Mouse (Mus musculus) cerebellum, postnatal 10 days (tissue): ENCODE data around the gene 1700008O03Rik.

Experiments used
- DNase-seq, 2 experiments: peaks; one replicate each; pipeline ENCODE4 v3.0.0; 2021; ENCODE audit warnings: mixed read lengths in 2 of 2

The 1700008O03Rik gene

DNA sequence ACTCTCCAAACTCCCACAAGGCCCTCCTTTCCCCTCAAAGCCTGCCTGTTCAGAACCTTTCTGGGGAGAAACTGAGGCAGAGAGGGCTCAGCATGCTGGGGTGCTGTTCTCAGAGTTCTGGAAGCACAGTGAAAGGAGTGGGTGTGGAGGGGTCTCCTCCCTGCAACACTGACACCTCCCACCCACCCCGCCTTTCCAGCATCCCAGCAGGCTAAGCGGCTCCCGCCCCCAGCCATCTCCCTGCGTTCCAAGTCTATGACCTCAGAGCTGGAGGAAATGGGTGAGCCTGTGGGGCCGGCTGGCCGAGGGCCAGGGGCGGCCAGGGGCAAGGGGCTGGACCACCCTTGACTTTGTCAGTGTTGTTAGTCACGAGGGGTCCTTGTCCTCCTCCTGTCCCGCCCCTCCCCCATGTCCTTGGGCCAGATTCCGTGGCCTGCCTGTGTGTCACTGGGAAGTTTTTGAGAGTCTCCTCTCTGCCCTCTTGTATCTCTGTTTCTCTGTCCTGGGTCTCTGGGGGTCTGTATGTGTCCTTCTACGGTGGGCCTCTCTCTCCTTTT, 42.1 kb downstream of the 1700008O03Rik start:
- peak; percentile 34 for DNase-seq

DNA sequence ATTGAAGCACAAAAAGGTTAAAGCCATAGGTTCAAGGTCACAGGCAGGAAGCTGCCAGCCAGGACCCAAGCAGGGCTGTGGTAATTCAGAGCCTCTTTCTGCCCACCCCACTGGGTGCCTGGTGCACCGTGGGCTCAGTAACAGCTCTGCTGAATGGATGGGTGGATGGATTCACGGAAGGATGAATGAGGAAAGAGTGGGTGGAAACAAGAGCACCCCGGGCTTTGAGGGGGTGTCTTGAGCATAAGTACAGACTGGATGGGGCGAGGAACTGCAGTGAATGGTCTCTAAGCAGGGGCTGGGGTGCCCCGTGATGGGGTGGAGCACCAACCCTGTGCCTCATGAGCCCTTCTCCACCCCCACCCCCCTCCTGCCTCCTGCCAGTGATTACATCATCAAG, 43.9 kb downstream of the 1700008O03Rik start:
- DNase-seq = no peak

DNA sequence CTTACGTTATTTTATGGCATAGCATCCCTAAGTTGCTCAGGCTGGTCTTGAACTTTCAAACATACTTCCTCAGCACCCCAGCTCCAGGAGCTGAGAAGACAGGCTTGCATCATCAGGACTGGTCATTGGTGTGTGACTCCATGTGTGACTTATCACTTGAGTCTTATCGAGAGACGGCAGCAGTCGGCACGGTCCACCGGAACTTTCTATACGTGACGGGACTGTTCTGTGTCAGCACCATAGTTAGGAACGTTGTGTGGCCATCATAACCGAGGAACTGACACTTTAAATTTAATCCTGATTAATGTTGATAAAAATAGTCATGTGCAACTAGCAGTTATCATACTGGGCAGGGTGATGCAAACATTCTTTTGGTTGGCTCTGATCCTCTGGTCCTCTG, 44.5 kb downstream of the 1700008O03Rik start:
- no peak for DNase-seq

DNA sequence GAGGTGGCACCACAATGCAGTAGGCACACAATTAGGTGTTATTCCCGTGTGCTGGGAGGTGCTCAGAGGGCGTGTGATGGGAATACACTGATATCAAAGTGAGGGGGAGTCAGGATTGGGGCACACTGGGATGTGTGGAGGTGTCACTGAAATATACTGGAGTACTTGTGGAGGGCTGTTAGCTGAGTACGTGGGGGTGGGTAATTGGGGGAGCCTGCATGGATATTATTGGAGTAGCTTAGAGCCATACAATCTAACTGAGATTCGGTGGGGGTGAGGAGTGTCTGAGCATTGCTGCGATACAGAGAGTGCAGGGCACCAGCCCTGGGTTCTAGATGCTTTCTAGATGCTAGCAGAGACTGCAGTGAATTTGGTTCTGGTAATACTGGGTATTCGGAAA, 45.4 kb downstream of the 1700008O03Rik start:
- DNase-seq = no peak

DNA sequence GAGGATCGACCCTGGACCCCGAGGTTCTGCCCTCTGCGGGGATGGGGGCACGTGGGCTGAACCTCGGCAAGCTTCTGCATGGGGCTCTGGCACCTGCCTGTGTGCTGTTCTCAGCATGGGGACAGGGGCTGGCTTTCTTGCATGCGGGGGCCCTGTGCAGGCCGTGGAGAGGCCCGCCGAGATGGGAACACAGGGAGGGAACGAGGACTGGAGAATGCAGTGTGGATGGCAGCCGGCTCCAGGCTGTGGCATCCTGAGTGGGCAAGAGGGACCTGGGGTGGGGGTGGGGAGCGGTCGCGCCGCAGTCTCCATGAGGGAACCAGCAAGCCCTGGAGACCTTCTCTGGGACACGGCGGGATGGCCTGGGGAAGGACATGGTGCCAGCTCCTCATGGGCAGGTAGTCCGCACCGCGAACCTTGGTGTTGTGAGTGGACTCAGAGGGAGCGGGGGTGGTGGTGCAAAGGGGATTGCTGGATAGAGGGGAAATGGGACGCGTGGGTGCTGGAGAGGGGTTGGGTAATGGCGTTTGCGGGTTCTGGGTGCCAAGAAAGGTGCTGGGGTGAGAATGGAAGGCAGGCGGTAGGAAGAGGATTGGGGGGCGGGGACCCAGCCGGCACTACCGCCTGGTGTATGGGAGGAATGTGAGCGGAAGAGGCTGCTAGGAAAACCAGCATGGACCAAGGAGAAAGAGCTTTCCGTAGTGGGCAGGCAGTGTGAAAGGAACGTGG, 48.3 kb downstream of the 1700008O03Rik start:
- DNase-seq = peak; percentile 41 to 50

DNA sequence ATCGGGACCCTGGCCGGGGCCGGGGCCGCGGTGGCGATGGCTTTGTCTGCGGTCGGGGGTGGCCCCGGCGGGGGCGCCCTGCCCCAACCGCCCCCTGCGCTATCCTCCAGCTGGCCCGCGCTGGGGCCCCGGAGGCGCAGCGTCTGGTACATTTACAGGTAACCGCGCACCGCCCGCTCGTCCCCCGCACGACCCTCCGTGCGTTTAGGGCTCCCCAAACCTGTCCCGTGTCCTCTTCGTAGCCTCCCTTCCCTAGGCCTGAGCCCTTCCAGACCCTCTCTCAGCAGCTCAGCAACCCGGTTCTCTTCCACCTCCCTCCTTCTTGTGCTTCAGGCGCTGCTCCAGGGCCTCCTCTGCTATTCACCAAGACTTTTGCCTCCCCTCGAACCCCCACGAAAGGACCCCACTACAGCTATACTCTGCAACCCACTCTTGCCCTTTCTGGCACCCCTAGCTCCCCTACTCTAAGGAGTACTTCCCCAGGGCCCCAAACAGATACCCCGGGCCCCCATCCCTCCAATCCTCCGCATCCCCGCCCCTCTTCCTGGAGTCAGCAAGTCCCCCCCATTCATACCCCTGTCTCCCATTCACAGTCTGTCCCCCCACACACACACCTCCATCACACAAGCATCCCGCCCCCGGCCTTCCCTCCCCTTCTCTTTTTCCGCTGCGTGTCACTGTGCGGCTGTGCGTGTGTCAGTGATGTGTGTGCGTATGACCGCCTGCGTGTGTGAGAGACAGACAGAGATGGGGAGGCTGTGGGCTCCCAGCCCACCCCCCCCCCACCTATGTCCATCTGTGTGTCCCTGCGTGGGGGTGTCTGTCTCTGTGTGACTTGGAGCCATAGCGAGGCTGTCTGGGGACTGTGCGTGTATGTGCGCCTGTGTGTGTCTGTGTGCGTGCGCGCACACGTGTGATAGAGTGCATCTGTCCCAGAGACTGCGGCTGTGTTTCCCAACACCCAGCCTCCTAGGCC, 49.3 kb downstream of the 1700008O03Rik start:
- peak; percentile 71 to 72 for DNase-seq

DNA sequence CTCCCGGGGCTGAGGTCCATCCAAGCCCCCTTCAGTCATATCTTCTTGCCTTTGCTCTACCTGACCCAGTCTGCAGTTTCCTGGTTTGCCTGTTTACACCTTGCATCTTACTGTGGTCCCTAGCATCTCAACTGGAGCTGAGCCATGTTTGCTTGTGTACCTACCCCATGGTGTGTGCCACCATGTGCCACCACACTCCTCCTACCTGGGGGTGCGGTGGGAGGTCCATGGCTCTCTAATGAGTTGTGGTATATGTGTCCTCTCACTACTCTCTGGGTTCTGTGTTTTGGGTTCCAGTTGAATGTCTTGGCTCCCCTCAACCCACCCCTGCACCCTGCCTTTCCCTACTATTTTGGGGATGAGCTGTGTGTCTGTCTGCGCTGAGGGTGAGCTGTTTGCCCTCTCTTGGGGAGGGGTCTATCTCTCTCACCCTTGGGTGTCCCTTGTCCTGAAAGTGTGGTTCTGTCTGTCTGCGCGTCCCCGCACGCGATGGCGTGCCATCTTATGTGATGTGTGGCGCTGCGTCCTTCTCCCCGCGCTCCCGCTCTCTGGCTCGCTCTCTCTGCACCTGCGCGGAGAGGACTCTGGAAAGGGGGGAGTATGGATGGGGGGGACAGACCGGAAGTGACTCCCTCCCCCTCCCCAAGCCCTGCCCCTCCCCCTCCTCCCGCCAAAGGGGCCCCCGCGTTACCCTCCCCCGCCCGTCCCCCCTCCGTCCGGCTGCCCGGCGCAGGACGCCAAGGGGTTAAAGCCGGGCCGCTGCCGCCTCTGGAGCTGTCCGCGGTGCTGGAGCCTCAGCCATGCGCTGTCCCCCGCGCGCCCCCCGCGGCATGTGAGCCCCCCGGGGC, 50.4 kb downstream of the 1700008O03Rik start:
- peak; percentile 83 to 84 for DNase-seq

DNA sequence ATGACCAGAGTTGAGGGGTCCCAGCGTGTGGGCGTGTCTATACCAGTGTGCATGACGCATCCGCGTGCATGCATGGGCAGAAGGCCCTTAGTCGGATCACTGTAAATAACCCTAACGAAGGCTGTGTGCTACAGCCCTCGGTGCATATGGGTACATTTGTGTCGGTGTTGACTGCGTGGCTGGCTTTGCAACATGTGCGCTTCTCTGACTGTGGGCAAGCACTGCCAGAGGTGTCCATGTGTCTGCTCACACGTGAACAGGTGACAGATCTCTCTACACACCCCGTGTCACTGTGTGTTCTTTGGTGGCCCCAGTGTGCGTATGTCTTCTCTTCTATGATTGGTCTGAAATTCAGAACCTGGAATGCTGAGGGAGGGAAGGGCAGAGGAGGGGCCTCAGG, 51.5 kb downstream of the 1700008O03Rik start:
- DNase-seq = no peak

DNA sequence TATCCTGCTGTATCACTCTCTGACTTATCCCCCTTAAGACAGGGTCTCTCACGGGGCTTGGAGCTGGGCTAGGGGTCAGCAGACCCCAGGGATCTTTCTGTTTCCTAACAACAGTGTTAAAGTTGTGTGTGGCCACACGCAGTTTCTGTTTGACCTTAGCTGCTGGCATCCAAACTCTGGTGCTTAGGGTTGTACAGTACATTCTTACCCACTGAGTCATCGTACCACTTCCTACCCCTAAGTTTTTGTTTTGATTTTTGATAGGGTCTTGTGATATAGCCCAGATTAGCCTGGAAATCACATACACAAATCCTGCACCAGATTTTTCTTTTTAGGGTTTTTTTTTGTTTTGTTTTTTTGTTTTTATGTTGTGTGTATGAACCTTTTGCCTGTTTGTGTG, 53.3 kb downstream of the 1700008O03Rik start:
- no peak for DNase-seq

DNA sequence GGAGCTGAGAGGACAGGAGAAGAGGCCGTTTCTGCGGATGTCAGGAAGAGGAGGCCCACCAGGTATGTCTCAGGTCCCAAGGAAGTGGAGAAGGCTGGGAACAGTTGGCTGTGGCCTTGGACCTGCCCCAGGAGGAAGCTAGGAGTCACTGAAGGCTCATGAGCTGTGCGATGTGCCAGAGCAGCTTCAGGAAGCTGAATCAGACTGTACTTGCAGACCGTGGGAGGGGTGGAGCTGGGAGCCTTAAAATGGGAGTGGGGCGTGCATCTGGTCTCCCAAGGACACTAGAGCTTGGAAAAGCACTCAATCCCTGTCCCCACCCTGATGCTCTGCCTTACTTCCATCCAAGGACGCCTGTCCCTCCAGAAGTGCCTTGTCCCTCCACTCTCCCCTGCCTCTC, 59.0 kb downstream of the 1700008O03Rik start:
- DNase-seq = no peak

DNA sequence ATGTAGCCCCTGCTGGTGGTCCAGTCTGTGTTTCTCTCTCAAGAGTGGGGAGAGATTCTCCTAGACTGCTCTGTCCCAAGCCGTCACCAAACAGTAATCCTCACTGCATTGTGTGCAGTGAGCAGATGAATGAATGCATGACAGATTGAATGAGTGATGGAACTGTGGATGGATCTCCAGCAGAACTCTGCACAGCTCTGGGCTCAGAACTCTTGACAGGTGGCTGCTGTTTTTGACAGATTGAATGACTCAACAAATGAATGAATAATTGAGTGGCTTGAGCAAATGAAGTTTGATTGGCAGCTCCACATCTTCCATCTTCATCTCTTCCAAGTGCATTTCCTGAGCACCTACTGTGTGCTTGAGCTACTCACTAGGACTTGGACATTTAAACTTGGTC, 63.3 kb downstream of the 1700008O03Rik start:
- DNase-seq = no peak

DNA sequence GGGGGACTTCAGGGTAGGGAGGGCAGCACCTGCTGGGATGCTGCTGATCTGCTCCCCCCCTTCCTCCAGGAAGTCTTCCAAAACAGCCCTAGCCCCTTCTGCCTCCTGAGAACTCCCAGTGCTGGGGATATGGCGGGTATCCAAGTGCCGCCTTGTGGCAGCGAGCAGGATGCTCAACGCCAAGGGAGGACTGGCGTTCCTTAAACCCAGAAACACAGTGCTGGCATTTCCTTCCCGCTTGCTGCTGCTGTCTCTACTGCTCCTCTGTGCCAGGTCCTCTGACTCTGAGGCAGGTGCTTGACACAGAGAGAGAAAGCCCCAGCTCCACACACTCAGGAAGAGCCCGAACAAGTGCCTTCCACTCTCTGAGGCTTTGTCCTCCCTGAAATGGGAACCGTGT, 64.7 kb downstream of the 1700008O03Rik start:
- DNase-seq = peak; percentile 90 to 91

DNA sequence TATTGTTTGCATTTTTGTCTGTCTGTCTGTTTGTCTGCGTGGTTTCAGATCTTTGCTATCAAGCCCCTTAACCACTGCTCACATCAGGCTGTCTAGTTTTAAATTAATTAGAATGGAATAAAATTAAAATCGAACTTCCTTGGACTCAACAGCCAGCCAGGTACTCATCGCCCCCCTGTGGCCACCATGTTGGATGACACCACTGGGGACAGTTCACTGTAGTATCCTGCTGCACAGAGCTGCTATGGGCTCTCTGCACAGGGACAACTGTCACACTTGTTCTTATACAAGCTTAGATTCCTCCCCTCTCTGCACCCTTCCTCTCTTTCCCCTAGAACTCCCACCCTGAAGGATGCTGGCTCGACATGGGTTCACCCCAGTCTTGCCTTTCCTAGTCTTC, 67.7 kb downstream of the 1700008O03Rik start:
- peak; percentile 65 to 69 for DNase-seq

DNA sequence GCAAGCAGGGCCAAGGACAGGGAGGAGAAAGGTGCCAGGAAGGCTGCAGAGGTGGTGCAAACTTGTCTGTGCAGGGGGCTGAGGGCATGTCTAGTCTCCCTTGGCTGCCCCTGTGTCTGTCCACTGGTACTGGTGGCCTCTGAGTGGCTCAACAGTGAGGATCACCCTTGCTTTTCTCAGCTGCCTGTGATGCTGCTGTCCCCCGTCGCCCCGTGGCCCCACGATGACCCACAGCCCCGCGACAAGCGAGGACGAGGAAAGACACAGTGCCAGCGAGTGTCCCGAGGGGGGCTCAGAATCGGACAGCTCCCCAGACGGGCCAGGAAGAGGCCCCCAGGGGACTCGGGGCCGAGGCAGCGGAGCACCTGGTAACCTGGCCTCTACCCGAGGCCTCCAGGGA, 73.1 kb downstream of the 1700008O03Rik start:
- DNase-seq = peak in 1 of 2 experiments; percentile 21

DNA sequence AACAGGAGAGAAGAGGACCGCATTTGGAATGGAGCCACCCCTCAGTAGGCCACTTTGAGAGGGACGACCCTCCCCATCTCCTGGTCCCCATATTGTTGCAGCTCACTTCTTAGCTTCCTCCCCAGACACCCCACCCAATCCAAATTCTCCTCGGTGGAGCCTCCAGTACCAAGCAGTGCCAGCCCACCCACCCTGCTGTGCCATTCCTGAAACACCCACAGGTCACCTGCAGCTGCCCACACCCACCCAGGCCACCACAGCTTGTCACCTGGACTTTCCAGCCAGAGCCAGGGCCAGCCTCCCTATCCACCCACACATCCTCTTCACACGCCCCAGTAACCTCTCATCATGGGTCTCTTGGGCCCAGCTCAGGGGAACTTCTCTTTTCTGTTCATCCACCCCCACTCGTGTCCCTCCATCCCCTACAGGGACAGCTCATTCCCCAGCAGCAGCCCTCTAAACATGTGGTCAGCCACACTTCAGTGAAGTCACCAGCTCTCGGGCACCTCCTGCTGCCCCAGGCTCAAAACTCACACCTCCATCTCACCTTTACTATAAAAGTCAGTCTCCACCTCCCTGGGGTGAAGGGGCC, 73.8 kb downstream of the 1700008O03Rik start:
- DNase-seq = peak in 1 of 2 experiments; percentile 27

DNA sequence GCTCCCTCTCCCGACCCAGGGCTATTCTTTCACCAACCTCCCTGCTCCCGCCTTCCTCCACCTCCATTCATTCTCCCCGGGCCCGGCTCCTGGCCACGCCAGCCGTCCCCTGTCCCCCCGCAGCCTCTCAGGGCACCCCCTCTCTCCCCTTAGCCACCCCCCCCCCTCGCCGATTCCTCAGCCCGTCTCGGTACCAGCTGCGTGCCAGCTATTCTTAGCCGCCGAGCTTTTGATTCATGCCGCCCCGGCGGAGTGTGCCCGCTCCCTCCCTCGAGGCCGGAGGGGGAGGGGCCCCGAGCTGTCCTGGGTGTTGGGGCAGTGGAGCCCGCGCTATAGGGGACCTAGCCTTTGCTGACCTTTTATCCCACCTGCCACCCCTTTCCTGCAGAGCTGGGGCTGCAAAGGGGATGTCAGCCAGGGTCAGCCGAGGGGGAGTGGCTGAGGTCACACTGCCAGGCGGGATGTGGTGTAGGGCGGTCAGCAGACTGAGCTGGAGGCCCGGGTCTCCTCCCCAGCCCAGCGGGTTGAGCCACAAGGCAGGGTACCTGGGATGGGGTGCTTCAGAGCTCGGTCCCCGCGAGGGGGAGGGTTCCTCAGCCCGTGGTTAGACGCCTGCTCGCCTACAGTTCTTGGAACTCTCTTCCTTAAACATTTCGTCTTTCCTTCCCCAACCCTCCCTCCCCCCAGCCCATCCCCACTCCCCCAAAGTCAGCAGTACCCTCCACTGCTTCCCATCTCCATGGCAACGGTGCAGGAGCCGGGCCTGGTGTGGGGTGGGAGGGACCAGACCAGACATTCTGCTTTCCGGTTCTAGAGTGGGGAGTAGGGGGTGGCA, 74.5 kb downstream of the 1700008O03Rik start:
- DNase-seq = peak; percentile 35 to 62

DNA sequence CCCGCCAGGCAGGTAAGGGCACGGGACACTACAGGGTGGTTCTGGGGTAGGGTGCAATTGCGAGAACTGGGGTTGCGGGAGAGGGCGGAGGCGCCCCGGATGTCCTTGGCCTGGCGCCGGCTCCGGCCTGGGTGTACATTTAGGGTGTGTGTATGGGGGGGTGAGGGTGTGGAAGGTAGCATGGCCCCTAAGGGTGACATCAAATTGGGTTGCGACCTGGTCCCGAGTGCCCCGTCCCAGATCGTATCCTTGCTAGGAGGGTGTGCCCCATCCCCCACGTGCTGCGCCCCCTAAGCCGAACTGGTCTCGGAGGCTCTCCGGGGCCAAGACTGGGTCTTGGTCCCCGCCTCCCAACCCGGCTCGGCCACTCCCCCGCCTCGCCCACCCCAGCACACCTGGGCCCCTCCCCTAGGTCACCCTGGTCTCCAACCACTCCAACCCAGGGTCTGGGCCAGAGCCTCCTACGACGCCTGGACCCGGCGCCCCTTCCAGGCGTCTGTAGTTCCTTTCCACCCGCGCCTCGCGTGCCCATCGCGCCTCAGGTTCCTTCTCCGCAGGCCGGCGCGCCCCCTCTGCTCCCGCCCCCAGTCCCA, 75.2 kb downstream of the 1700008O03Rik start:
- DNase-seq = peak; percentile 56 to 62
